Mouse (Mus musculus) megakaryocyte, embryonic 14.5 days (primary cell): ENCODE data around the gene Rasgrp3.

ENCODE experiments used
- FLI1 ChIP-seq: IDR thresholded peaks from 2 replicates; pipeline ENCODE4 v1.6.1; 2012; ENCODE audit warnings: low read length, inconsistent platforms, mixed read lengths
- GATA1 ChIP-seq: IDR thresholded peaks from 3 replicates; pipeline ENCODE4 v1.6.1; 2012; ENCODE audit warnings: mixed read lengths, low read length, inconsistent platforms, borderline replicate concordance

- no peak for TF ChIP-seq GATA1
- no peak for TF ChIP-seq FLI1
These were observed 82.6 kb downstream of the Rasgrp3 start for GRCm38 (mm10) chr17:75518181-75518901.
